Mouse (Mus musculus) kidney, adult 2 months (tissue): ENCODE data around the gene Pxmp2. TPM values are rescaled to one million over a fixed set of nuclear protein-coding genes. Genes with fewer than 3 reads are reported as not detected.

Source experiments
- DNase-seq: peaks from one replicate; pipeline ENCODE4 v3.0.0; 2021
- H3K27ac ChIP-seq: fragments of 200-500 bp; 2 replicates; pipeline ENCODE4 v1.5.1; 2012; ENCODE audit warnings: low read depth, low read length, control low read depth, inconsistent platforms; ENCODE audit not compliant: insufficient read depth
- H3K27me3 ChIP-seq: fragments of 200-500 bp; replicated peaks from 2 replicates; pipeline ENCODE4 v1.6.1; 2012; ENCODE audit warnings: mild to moderate bottlenecking, moderate library complexity, low read length, inconsistent platforms; ENCODE audit not compliant: control insufficient read depth, insufficient read depth
- H3K36me3 ChIP-seq: fragments of 200-500 bp; 2 replicates; pipeline ENCODE4 v1.6.1; 2012; ENCODE audit warnings: mild to moderate bottlenecking, moderate library complexity, low read length, inconsistent platforms; ENCODE audit not compliant: control insufficient read depth, insufficient read depth
- H3K4me1 ChIP-seq: fragments of 200-500 bp; 2 replicates; pipeline ENCODE4 v1.6.1; 2011; ENCODE audit warnings: low read length; ENCODE audit not compliant: control insufficient read depth, insufficient read depth
- H3K4me3 ChIP-seq: fragments of 200-500 bp; 2 replicates; pipeline ENCODE4 v1.5.1; 2011; ENCODE audit warnings: mild to moderate bottlenecking, low read depth, low read length, control low read depth; ENCODE audit not compliant: insufficient read depth
- CTCF ChIP-seq: fragments of 200-500 bp; conservative IDR thresholded peaks from 2 replicates; pipeline ENCODE4 v1.5.1; 2011; ENCODE audit warnings: low read depth, mild to moderate bottlenecking, control low read depth, low read length, moderate library complexity, mixed read lengths; ENCODE audit not compliant: insufficient read depth, insufficient read length
- POLR2A ChIP-seq: fragments of 200-500 bp; IDR thresholded peaks from one replicate; pipeline ENCODE4 v1.6.1; 2011; ENCODE audit warnings: low read depth, low read length, control low read depth
- WGBS: fragments of 180-500 bp; shearing (Covaris S2); methylation state at CpG from one replicate; pipeline ENCODE4 v1.1.7; 2018; 5-methylcytosine and 5-hydroxymethylcytosine counted together
- polyA plus RNA-seq: library from polyadenylated mRNA; depleted of rRNA; stranded (reverse); fragments of >200 nt; gene quantifications from 2 replicates; pipeline ENCODE4 v1.2.3, GENCODE M21; 2012; rRNA removed

Gene Pxmp2
- polyA plus RNA-seq, 1 experiment = 83.7 TPM

DNA sequence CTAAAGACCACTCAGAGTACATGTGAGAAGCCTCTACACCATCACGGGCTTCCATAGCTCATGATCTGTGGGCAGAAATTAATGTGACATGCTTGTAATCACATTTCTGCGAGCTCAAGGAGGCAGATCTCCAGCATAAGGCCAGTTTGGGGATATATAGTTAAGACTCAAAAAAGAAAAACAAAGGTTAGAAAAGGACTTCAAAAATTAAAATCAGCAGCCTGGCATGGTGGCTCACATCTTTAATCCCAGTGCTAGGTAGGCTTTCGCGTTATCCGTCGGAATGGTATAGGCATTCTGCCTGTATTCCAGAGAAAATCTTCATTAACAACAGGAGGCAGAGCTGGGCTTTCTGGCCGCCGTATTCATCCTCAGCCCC is 55.6 kb downstream of the Pxmp2 start:
- H3K4me3 ChIP-seq = peak overlapping the region; percentile 98
- TF ChIP-seq POLR2A (no peak), CTCF (no peak)
- H3K27ac ChIP-seq = peak overlapping the region; percentile 79
- H3K4me1 ChIP-seq = no peaks in the 10 kb centered on the region
- H3K36me3 ChIP-seq = no peaks in the 10 kb centered on the region; the same call in 1 of the 2 replicates
- 1% methylated on average over 8 of the region's 8 CpGs for WGBS
- H3K27me3 ChIP-seq = no peaks in the 10 kb centered on the region
- no peak for DNase-seq

DNA sequence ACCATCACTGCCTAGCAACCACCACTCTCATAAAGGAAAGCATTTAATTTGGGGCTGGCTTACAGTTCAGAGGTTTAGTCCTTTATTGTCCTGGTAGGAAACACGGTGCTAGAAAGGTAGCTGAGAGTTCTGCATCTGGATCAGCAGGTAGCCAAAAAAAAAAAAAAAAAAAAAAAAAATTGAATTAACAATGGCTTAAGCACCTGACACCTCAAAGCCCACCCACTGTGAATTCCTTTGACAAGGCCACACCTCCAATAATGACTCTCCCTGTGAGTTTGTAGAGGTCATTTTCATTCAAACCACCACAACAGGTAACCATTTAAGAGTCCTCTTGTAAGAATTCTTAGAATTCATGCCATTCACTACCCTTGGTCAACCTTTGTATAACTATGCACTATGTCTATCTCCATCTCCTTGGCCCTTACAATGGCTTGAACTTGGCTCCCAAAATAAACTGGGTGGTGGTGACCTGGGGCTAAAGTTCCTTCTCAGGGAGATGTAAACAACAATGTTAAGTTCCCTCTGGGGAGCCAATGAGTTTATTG is 58.6 kb downstream of the Pxmp2 start:
- WGBS = 43% methylated on average over 1 of the region's 1 CpGs
- Histone ChIP-seq H3K27me3 (no peaks in the 10 kb centered on the region), H3K4me1 (no peaks in the 10 kb centered on the region), H3K4me3 (no peak overlapping the region), H3K27ac (no peak overlapping the region), H3K36me3 (peaks cover 6% of the 10 kb centered on the region)
- TF ChIP-seq POLR2A (no peak), CTCF (no peak)
- DNase-seq = no peak

DNA sequence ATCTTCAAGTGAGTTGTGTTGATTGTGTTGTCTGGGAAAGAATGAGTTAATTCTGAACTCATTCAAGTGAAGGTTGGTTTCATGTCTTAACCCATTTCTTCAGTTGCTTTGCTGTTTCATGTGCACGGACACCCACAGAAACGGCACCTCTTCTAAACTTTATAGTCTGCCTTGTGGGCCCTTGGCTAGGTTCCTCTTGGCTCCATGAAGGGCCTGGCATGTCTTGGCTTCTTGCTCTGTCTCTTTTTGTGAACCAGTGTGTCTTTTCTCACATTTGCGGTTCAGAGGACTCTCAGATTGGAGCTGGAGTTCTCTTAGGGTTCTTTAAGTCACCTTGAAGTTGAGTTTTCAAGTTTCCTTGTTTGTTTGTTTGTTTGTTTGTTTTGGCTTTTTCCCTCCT is 60.9 kb downstream of the Pxmp2 start:
- no peak overlapping the region for H3K4me3 ChIP-seq
- 85% methylated on average over 3 of the region's 3 CpGs for WGBS
- peaks cover 10% of the 10 kb centered on the region for H3K36me3 ChIP-seq

More for the DNA sequence above, 60.9 kb downstream of the Pxmp2 start:
- TF ChIP-seq POLR2A (no peak), CTCF (no peak)
- H3K27ac ChIP-seq = no peak overlapping the region
- H3K27me3 ChIP-seq = no peaks in the 10 kb centered on the region
- H3K4me1 ChIP-seq = no peaks in the 10 kb centered on the region
- no peak for DNase-seq

Other genes with a start within 250 kb of the Pxmp2 start
- gene Gm17655, start 213.7 kb downstream of the Pxmp2 start, polyA plus RNA-seq = 0.07 and 0.67 TPM in 2 replicates
- gene Gm35315, start 191.8 kb downstream of the Pxmp2 start, polyA plus RNA-seq = 0.04 and 0.11 TPM in 2 replicates
- 1.8 and 2.9 TPM in 2 replicates for gene Plcxd1, start 186.2 kb downstream of the Pxmp2 start, polyA plus RNA-seq
- 50.6 and 65.8 TPM in 2 replicates for gene Gtpbp6, start 178.0 kb downstream of the Pxmp2 start, polyA plus RNA-seq
- gene Zfp605, start 176.1 kb downstream of the Pxmp2 start, polyA plus RNA-seq = 0.49 and 0.74 TPM in 2 replicates
- gene Chfr, start 150.3 kb downstream of the Pxmp2 start, polyA plus RNA-seq = 23.2 and 23.5 TPM in 2 replicates
- gene Golga3, start 109.5 kb downstream of the Pxmp2 start, polyA plus RNA-seq = 7.8 and 8.6 TPM in 2 replicates
- 7.5 and 8.6 TPM in 2 replicates for gene Ankle2, start 55.2 kb downstream of the Pxmp2 start, polyA plus RNA-seq
- gene Pgam5, start 16.3 kb downstream of the Pxmp2 start, polyA plus RNA-seq = 17.0 and 18.1 TPM in 2 replicates
- gene Pole, start 120 bp upstream of the Pxmp2 start, polyA plus RNA-seq = 1.7 and 2.0 TPM in 2 replicates
- 0.59 and 0.90 TPM in 2 replicates for gene P2rx2, start 57.0 kb upstream of the Pxmp2 start, polyA plus RNA-seq
- not detected in 2 replicates for gene Lrcol1, start 58.5 kb upstream of the Pxmp2 start, polyA plus RNA-seq
- 38.2 and 47.0 TPM in 2 replicates for gene Fbrsl1, start 162.3 kb upstream of the Pxmp2 start, polyA plus RNA-seq